Comparison of ENCODE assay signal across 8 mouse cellular contexts in genomic region chr4:47354304-47354703, GRCm38 (mm10). TPM values are rescaled to one million over a fixed set of nuclear protein-coding genes. Genes with fewer than 3 reads are reported as not detected.
DNase-seq lines count a peak whose midpoint lies in the region; ATAC-seq and TF ChIP-seq lines count a peak whose summit lies in the region.

No protein-coding gene starts in this region.

- no peaks in the 10 kb centered on the region for H3K36me3 ChIP-seq in lung, embryonic 14.5 days (ENCODE audit: insufficient read depth)
- no peaks in the 10 kb centered on the region for H3K36me3 ChIP-seq in forebrain, embryonic 12.5 days (replicated peaks)
- H3K36me3 ChIP-seq in limb, embryonic 13.5 days: no peaks in the 10 kb centered on the region
- no peaks in the 10 kb centered on the region for H3K36me3 ChIP-seq in neural tube, embryonic 15.5 days

- H3K9ac ChIP-seq in lung, embryonic 14.5 days: peak overlapping the region; percentile 86; the same call in 1 of the 2 replicates
- peak overlapping the region; percentile 95 for H3K9ac ChIP-seq in forebrain, embryonic 12.5 days
- peak overlapping the region; percentile 94 for H3K9ac ChIP-seq in limb, embryonic 13.5 days
- no peak overlapping the region; the same call in 1 of the 2 replicates for H3K9ac ChIP-seq in neural tube, embryonic 15.5 days (replicated peaks)

- H3K9me3 ChIP-seq in lung, embryonic 14.5 days (ENCODE audit: low read depth, low read length): no peaks in the 10 kb centered on the region
- no peaks in the 10 kb centered on the region for H3K9me3 ChIP-seq in forebrain, embryonic 12.5 days
- no peaks in the 10 kb centered on the region for H3K9me3 ChIP-seq in limb, embryonic 13.5 days
- no peaks in the 10 kb centered on the region for H3K9me3 ChIP-seq in neural tube, embryonic 15.5 days (replicated peaks)

- no peak for TF ChIP-seq CTCF in lung, embryonic 14.5 days (IDR thresholded peaks at IDR 0.05; ENCODE audit: low read depth)

- peak overlapping the region; percentile 90 for H3K4me2 ChIP-seq in lung, embryonic 14.5 days
- H3K4me2 ChIP-seq in forebrain, embryonic 12.5 days: peak overlapping the region; percentile 95
- H3K4me2 ChIP-seq in limb, embryonic 13.5 days (replicated peaks): peak overlapping the region; percentile 73
- H3K4me2 ChIP-seq in neural tube, embryonic 15.5 days: peak overlapping the region; percentile 84

- WGBS in lung, embryonic 14.5 days: 28% methylated on average over 3 of the region's 3 CpGs
- WGBS in forebrain, embryonic 12.5 days: 34% methylated on average over 3 of the region's 3 CpGs
- WGBS in limb, embryonic 13.5 days: 33% methylated on average over 3 of the region's 3 CpGs
- WGBS in neural tube, embryonic 15.5 days: 33% methylated on average over 3 of the region's 3 CpGs

- no peak for DNase-seq in lung, embryonic 14.5 days
- DNase-seq in lung, adult 18-20 months: no peak
- no peak for DNase-seq in layer of hippocampus, postnatal 36 days
- no peak for DNase-seq in layer of hippocampus, postnatal 10 days (ENCODE audit: low spot score in 2 of 2)
- no peak for DNase-seq in urinary bladder, postnatal 10 days (ENCODE audit: low spot score)

- H3K4me3 ChIP-seq in lung, embryonic 14.5 days (ENCODE audit: low read depth, low read length): peak overlapping the region; percentile 92
- H3K4me3 ChIP-seq in forebrain, embryonic 12.5 days (replicated peaks): peak overlapping the region; percentile 96
- H3K4me3 ChIP-seq in limb, embryonic 13.5 days: peak overlapping the region; percentile 97
- peak overlapping the region; percentile 93 for H3K4me3 ChIP-seq in neural tube, embryonic 15.5 days (replicated peaks)

- no peak overlapping the region for H3K27ac ChIP-seq in lung, embryonic 14.5 days (ENCODE audit: low read depth)
- H3K27ac ChIP-seq in forebrain, embryonic 12.5 days: no peak overlapping the region
- no peak overlapping the region for H3K27ac ChIP-seq in limb, embryonic 13.5 days
- H3K27ac ChIP-seq in neural tube, embryonic 15.5 days (replicated peaks): no peak overlapping the region

- no peak for ATAC-seq in lung, embryonic 14.5 days (ENCODE audit: insufficient read depth)
- ATAC-seq in forebrain, embryonic 12.5 days (ENCODE audit: low FRiP score): no peak
- ATAC-seq in limb, embryonic 13.5 days (ENCODE audit: low FRiP score, low read depth): no peak
- no peak for ATAC-seq in neural tube, embryonic 15.5 days (ENCODE audit: low FRiP score)

- no peaks in the 10 kb centered on the region for H3K27me3 ChIP-seq in lung, embryonic 14.5 days (ENCODE audit: insufficient read depth, low read length)
- H3K27me3 ChIP-seq in forebrain, embryonic 12.5 days: peaks cover 12% of the 10 kb centered on the region
- H3K27me3 ChIP-seq in limb, embryonic 13.5 days: no peaks in the 10 kb centered on the region
- H3K27me3 ChIP-seq in neural tube, embryonic 15.5 days (replicated peaks): no peaks in the 10 kb centered on the region

- H3K4me1 ChIP-seq in lung, embryonic 14.5 days (ENCODE audit: insufficient read depth): peaks cover 12% of the 10 kb centered on the region; the same call in 1 of the 2 replicates
- peaks cover 42% of the 10 kb centered on the region for H3K4me1 ChIP-seq in forebrain, embryonic 12.5 days
- peaks cover 30% of the 10 kb centered on the region for H3K4me1 ChIP-seq in limb, embryonic 13.5 days
- H3K4me1 ChIP-seq in neural tube, embryonic 15.5 days: peaks cover 26% of the 10 kb centered on the region

RNA-seq across cellular contexts. Expression of gene Tgfbr1, which starts 1.3 kb away (rescaled TPM):
- polyA plus RNA-seq in lung, embryonic 14.5 days (2014; fragmentation: Nextera tagmentation; extraction: Ambion mirVana): 36.6 and 38.4 TPM in 2 replicates
- 99.1 and 103 TPM in 2 replicates for polyA plus RNA-seq in forebrain, embryonic 12.5 days (2016; fragmentation: Nextera tagmentation; extraction: Ambion mirVana)
- polyA plus RNA-seq in limb, embryonic 13.5 days (2015; fragmentation: Nextera tagmentation; extraction: Ambion mirVana): 49.6 and 52.2 TPM in 2 replicates
- polyA plus RNA-seq in neural tube, embryonic 15.5 days (2015; fragmentation: Nextera tagmentation; extraction: Ambion mirVana): 24.6 and 26.7 TPM in 2 replicates
- 10 to 100 TPM; 25.3 to 25.9 TPM for total RNA-seq in layer of hippocampus, postnatal 36 days (2021)
- total RNA-seq in layer of hippocampus, postnatal 10 days (2021): 10 to 100 TPM; 24.3 to 26.8 TPM
